22 mouse cellular contexts compared by ENCODE assay signal in genomic region chr1:132945826-132946225, GRCm38 (mm10).
DNase-seq lines count a peak whose midpoint lies in the region; ATAC-seq and TF ChIP-seq lines count a peak whose summit lies in the region.
"Had no signal": no experiment of that assay in that cellular context is flagged by ENCODE, and none has a peak within 500 bp of the region (broad histone marks: within the 10 kb centered on the region; RNA-seq: fewer than 3 reads in every experiment).

No protein-coding gene starts in this region.

- no peak overlapping the region for H3K27ac ChIP-seq in forebrain, postnatal 0 days (ENCODE audit: low read depth, low read length)
- no peak overlapping the region for H3K27ac ChIP-seq in forebrain, embryonic 10.5 days
- H3K27ac ChIP-seq in limb, embryonic 11.5 days (replicated peaks; ENCODE audit: low read depth, low read length): no peak overlapping the region
- no peak overlapping the region for H3K27ac ChIP-seq in heart, embryonic 10.5 days
- H3K27ac ChIP-seq: embryonic facial prominence, embryonic 15.5 days; hindbrain, embryonic 12.5 days; left cerebral cortex, adult 2 months had no signal

- no peak overlapping the region for H3K9ac ChIP-seq in forebrain, postnatal 0 days
- no peak overlapping the region for H3K9ac ChIP-seq in limb, embryonic 11.5 days (ENCODE audit: low read length)
- H3K9ac ChIP-seq: embryonic facial prominence, embryonic 15.5 days; heart, embryonic 12.5 days; hindbrain, embryonic 12.5 days; lung, embryonic 14.5 days had no signal

- H3K36me3 ChIP-seq in forebrain, postnatal 0 days (ENCODE audit: insufficient read depth): peaks cover 4% of the 10 kb centered on the region; the same call in 1 of the 2 replicates
- no peaks in the 10 kb centered on the region for H3K36me3 ChIP-seq in forebrain, embryonic 10.5 days (replicated peaks)
- H3K36me3 ChIP-seq in limb, embryonic 11.5 days (ENCODE audit: control insufficient read depth, insufficient read depth, low read length): no peaks in the 10 kb centered on the region
- no peaks in the 10 kb centered on the region for H3K36me3 ChIP-seq in heart, embryonic 10.5 days
- H3K36me3 ChIP-seq: embryonic facial prominence, embryonic 15.5 days; G1E; heart, embryonic 12.5 days; hindbrain, embryonic 12.5 days had no signal

- 60% methylated on average over 8 of the region's 8 CpGs for WGBS in forebrain, postnatal 0 days
- 80% methylated on average over 8 of the region's 8 CpGs for WGBS in forebrain, embryonic 10.5 days
- 20% methylated on average over 8 of the region's 8 CpGs for WGBS in limb, embryonic 11.5 days
- 68% methylated on average over 8 of the region's 8 CpGs for WGBS in heart, embryonic 10.5 days

- no peak overlapping the region for H3K4me3 ChIP-seq in forebrain, postnatal 0 days (ENCODE audit: low read depth, low read length)
- no peak overlapping the region for H3K4me3 ChIP-seq in forebrain, embryonic 10.5 days
- H3K4me3 ChIP-seq in limb, embryonic 11.5 days (ENCODE audit: low read depth, low read length): no peak overlapping the region
- H3K4me3 ChIP-seq in heart, embryonic 10.5 days: no peak overlapping the region
- H3K4me3 ChIP-seq: embryonic facial prominence, embryonic 15.5 days; heart, embryonic 12.5 days; hindbrain, embryonic 12.5 days; left cerebral cortex, adult 2 months had no signal

- H3K4me1 ChIP-seq in forebrain, postnatal 0 days (ENCODE audit: insufficient read depth): no peaks in the 10 kb centered on the region
- H3K4me1 ChIP-seq in forebrain, embryonic 10.5 days: peaks cover 20% of the 10 kb centered on the region
- H3K4me1 ChIP-seq in limb, embryonic 11.5 days (ENCODE audit: control insufficient read depth, insufficient read depth, low read length): peaks cover 3% of the 10 kb centered on the region; the same call in 1 of the 2 replicates
- 0 out of 2 replicates have a peak, but pooled peaks cover 4% of the 10 kb centered on the region for H3K4me1 ChIP-seq in heart, embryonic 10.5 days
- H3K4me1 ChIP-seq: embryonic facial prominence, embryonic 15.5 days; heart, embryonic 12.5 days had no signal

- H3K27me3 ChIP-seq in forebrain, postnatal 0 days (ENCODE audit: insufficient read depth, low read length): no peaks in the 10 kb centered on the region
- H3K27me3 ChIP-seq in forebrain, embryonic 10.5 days (ENCODE audit: poor library complexity, severe bottlenecking): no peaks in the 10 kb centered on the region
- H3K27me3 ChIP-seq in limb, embryonic 11.5 days (ENCODE audit: control insufficient read depth, insufficient read depth, low read length): peaks cover 4% of the 10 kb centered on the region; the same call in 1 of the 2 replicates
- no peaks in the 10 kb centered on the region for H3K27me3 ChIP-seq in heart, embryonic 10.5 days (ENCODE audit: insufficient read depth, poor library complexity, severe bottlenecking)
- H3K27me3 ChIP-seq: embryonic facial prominence, embryonic 15.5 days; hindbrain, embryonic 12.5 days had no signal

- no peaks in the 10 kb centered on the region for H3K9me3 ChIP-seq in forebrain, postnatal 0 days (ENCODE audit: low read length)
- no peaks in the 10 kb centered on the region for H3K9me3 ChIP-seq in forebrain, embryonic 10.5 days
- H3K9me3 ChIP-seq in limb, embryonic 11.5 days (ENCODE audit: control insufficient read depth, low read length): no peaks in the 10 kb centered on the region
- H3K9me3 ChIP-seq in heart, embryonic 10.5 days: no peaks in the 10 kb centered on the region
- H3K9me3 ChIP-seq: embryonic facial prominence, embryonic 15.5 days; G1E; heart, embryonic 12.5 days; hindbrain, embryonic 12.5 days had no signal

- no peak for DNase-seq in forebrain, postnatal 0 days
- DNase-seq in forebrain, embryonic 10.5 days (ENCODE audit: extremely low spot score, low spot score): no peak
- DNase-seq in cerebellum, adult 11 months: peak; percentile 36
- DNase-seq in cerebellum, postnatal 10 days: peak; percentile 61 to 63
- DNase-seq in limb, embryonic 11.5 days (ENCODE audit: low spot score): peak; percentile 66
- DNase-seq in yolk sac, embryonic 10.5 days (ENCODE audit: low spot score): no peak
- DNase-seq in heart, embryonic 10.5 days (ENCODE audit: low spot score): no peak
- DNase-seq: adrenal gland, postnatal 25 days; heart, postnatal 14 days; kidney, adult 2 months; kidney, postnatal 10 days; left cerebral cortex, postnatal 4 days; lung, embryonic 14.5 days; lung, postnatal 4 days; right cerebral cortex, postnatal 4 days had no signal

- ATAC-seq in forebrain, postnatal 0 days: peak; percentile 48; the same call in 1 of the 2 replicates
- ATAC-seq in limb, embryonic 11.5 days (ENCODE audit: insufficient number of reproducible peaks, low FRiP score, low TSS enrichment, low read depth): no peak
- ATAC-seq: inflammation-experienced regulatory T-cells, adult 6 months had no signal

- TF ChIP-seq CTCF in forebrain, postnatal 0 days (IDR thresholded peaks at IDR 0.05; ENCODE audit: low read depth): no peak

- H3K4me2 ChIP-seq in forebrain, postnatal 0 days (ENCODE audit: low read depth): no peak overlapping the region
- H3K4me2 ChIP-seq in limb, embryonic 11.5 days (ENCODE audit: low read depth, severe bottlenecking): no peak overlapping the region
- H3K4me2 ChIP-seq: embryonic facial prominence, embryonic 15.5 days; heart, embryonic 12.5 days; hindbrain, embryonic 12.5 days; liver, embryonic 11.5 days; lung, embryonic 14.5 days had no signal

Comparison
In these comparisons a context has a peak if more than half of its experiments do, and no peak if none do; other contexts are left out.
1. DNase-seq: peak in cerebellum, adult 11 months (single experiment), cerebellum, postnatal 10 days (2 of 2) and limb, embryonic 11.5 days (single experiment); none in forebrain, postnatal 0 days (single experiment), forebrain, embryonic 10.5 days (single experiment), yolk sac, embryonic 10.5 days (single experiment) and heart, embryonic 10.5 days (single experiment).